Mouse (Mus musculus) forebrain, embryonic 12.5 days (tissue): ENCODE results near the gene Ackr3. TPM values are rescaled to one million over a fixed set of nuclear protein-coding genes. Genes with fewer than 3 reads are reported as not detected.

Experiments used
- ATAC-seq: fragments of 200-750 bp; cut with Nextera tagmentation; 2 replicates; pipeline ENCODE4 v1.8.0; 2017; ENCODE audit warnings: moderate TSS enrichment; ENCODE audit not compliant: low FRiP score
- H3K27ac ChIP-seq: fragments of 300-500 bp; sonication (generic); 2 replicates; pipeline ENCODE4 v1.5.1; 2016; ENCODE audit warnings: mild to moderate bottlenecking
- H3K27me3 ChIP-seq: fragments of 300-500 bp; sonication (generic); 2 replicates; pipeline ENCODE4 v1.6.1; 2016; ENCODE audit warnings: mild to moderate bottlenecking
- H3K36me3 ChIP-seq: fragments of 300-500 bp; sonication (generic); replicated peaks from 2 replicates; pipeline ENCODE4 v1.6.1; 2016; ENCODE audit warnings: mild to moderate bottlenecking
- H3K4me1 ChIP-seq: fragments of 300-500 bp; sonication (generic); 2 replicates; pipeline ENCODE4 v1.6.1; 2016
- H3K4me2 ChIP-seq: fragments of 300-500 bp; sonication (generic); 2 replicates; pipeline ENCODE4 v1.6.1; 2016; ENCODE audit warnings: mild to moderate bottlenecking, moderate library complexity
- H3K4me3 ChIP-seq: fragments of 300-500 bp; sonication (generic); replicated peaks from 2 replicates; pipeline ENCODE4 v1.5.1; 2016; ENCODE audit warnings: mild to moderate bottlenecking
- H3K9ac ChIP-seq: fragments of 300-500 bp; sonication (generic); 2 replicates; pipeline ENCODE4 v1.6.1; 2016; ENCODE audit warnings: mild to moderate bottlenecking
- H3K9me3 ChIP-seq: fragments of 300-500 bp; sonication (generic); 2 replicates; pipeline ENCODE4 v1.6.1; 2016
- whole genome bisulfite sequencing: fragments of 180-500 bp; shearing (Covaris S2); methylation state at CpG from one replicate; pipeline ENCODE4 v1.1.7; 2016; 5-methylcytosine and 5-hydroxymethylcytosine counted together
- polyA plus RNA-seq: library from polyadenylated mRNA; unstranded; fragments of >200 nt; fragmentation: Nextera tagmentation; extraction: Ambion mirVana; gene quantifications from 2 replicates; pipeline ENCODE4 v1.2.1, GENCODE M21; 2016

Ackr3 gene
- polyA plus RNA-seq, 1 experiment from 2014 or later: 25.5 TPM

GRCm38 (mm10) chr1:90206684-90207083 lies 2.9 kb downstream of the Ackr3 start:
- ATAC-seq: no peak
- Histone ChIP-seq H3K4me3 (peak overlapping the region; percentile 49), H3K27me3 (peaks cover 9% of the 10 kb centered on the region), H3K9ac (peak overlapping the region; percentile 62), H3K9me3 (no peaks in the 10 kb centered on the region), H3K4me2 (peak overlapping the region; percentile 65), H3K36me3 (peaks cover 14% of the 10 kb centered on the region), H3K27ac (peak overlapping the region; percentile 90), H3K4me1 (peaks cover 90% of the 10 kb centered on the region)
- WGBS: 45% methylated on average over 3 of the region's 3 CpGs

GRCm38 (mm10) chr1:90207279-90207678 lies 3.5 kb downstream of the Ackr3 start:
- WGBS: 42% methylated on average over 6 of the region's 6 CpGs
- Histone ChIP-seq H3K27ac (peak overlapping the region; percentile 90), H3K9ac (peak overlapping the region; percentile 62), H3K36me3 (peaks cover 14% of the 10 kb centered on the region), H3K4me2 (peak overlapping the region; percentile 65), H3K9me3 (no peaks in the 10 kb centered on the region), H3K4me3 (peak overlapping the region; percentile 49), H3K27me3 (peaks cover 8% of the 10 kb centered on the region), H3K4me1 (peaks cover 88% of the 10 kb centered on the region)
- ATAC-seq: no peak

DNA sequence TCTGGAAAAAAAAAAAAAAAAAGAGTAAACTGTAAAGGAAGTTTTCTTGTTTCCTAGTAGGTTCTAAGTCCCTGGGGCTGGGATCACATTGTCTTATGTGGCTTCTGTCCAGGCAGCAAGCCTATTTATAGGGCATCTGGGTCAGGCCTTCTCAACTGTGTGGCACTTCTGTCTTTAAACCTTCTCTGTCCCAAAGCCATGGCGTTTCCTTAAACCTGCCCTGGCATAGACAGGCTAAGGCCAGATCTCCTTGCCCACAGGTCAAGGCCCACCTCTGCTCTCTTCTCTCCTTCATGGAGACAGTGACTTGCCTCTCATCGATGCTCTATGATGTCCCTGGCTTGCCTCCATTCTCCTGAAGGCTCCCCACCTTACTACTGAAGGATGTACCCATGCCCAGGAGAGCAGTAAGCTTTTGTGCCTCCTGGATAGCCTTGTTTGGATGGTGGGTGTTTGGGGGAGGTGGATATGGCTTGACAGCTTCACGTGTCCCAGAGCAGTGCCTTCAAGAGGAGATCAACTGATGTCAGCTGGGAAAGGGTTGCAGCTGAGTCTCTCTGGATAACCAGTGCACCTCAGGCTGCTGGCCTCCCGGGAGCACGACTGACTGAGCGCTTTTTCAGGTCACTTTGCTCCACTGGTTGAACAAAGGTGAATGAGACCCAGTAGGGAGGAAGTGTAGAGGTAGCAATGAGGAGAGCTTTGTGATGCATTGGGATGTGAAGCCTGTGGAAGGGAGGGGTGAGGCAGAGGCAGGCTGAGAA lies 4.1 kb downstream of the Ackr3 start:
- peak overlapping the region; percentile 65 for H3K4me2 ChIP-seq
- peak overlapping the region; percentile 49 for H3K4me3 ChIP-seq
- WGBS: 59% methylated on average over 6 of the region's 6 CpGs
- no peak for ATAC-seq
- H3K27me3 ChIP-seq: peaks cover 2% of the 10 kb centered on the region
- peak overlapping the region; percentile 41 for H3K9ac ChIP-seq
- no peaks in the 10 kb centered on the region for H3K9me3 ChIP-seq
- H3K4me1 ChIP-seq: peaks cover 84% of the 10 kb centered on the region
- H3K36me3 ChIP-seq: peaks cover 19% of the 10 kb centered on the region
- H3K27ac ChIP-seq: peak overlapping the region; percentile 83

DNA sequence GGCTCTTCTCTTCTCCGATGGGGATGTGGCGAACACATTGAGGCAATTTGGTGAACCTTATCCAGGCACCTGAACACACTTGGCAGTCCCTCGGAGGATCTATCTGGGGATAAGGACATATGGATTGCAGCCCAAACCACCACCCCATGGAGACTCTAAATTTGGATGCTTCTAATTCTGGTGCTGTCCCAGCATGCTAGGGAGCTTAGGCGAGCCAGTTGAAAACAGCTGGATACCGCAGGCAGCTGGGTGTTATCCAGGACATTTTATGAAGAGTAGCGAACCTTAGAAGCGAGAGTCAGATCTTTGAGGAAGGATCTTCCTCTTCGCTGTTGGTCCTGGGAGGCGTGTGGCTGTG lies 4.7 kb downstream of the Ackr3 start:
- no peaks in the 10 kb centered on the region for H3K27me3 ChIP-seq
- peaks cover 24% of the 10 kb centered on the region for H3K36me3 ChIP-seq
- H3K9ac ChIP-seq: peak overlapping the region; percentile 7; the same call in 1 of the 2 replicates
- WGBS: 71% methylated on average over 9 of the region's 9 CpGs
- no peak for ATAC-seq
- H3K4me3 ChIP-seq: peak overlapping the region; percentile 49; the same call in 1 of the 2 replicates
- no peaks in the 10 kb centered on the region for H3K9me3 ChIP-seq
- peak overlapping the region; percentile 83 for H3K27ac ChIP-seq
- H3K4me2 ChIP-seq: peak overlapping the region; percentile 65
- H3K4me1 ChIP-seq: peaks cover 80% of the 10 kb centered on the region

- Histone ChIP-seq H3K27ac (peak overlapping the region; percentile 83), H3K4me2 (peak overlapping the region; percentile 65; the same call in 1 of the 2 replicates), H3K9me3 (no peaks in the 10 kb centered on the region), H3K9ac (no peak overlapping the region), H3K4me3 (no peak overlapping the region; the same call in 1 of the 2 replicates), H3K27me3 (no peaks in the 10 kb centered on the region), H3K36me3 (peaks cover 30% of the 10 kb centered on the region), H3K4me1 (peaks cover 77% of the 10 kb centered on the region)
- WGBS: 45% methylated on average over 5 of the region's 5 CpGs
- ATAC-seq: peak; percentile 47
These were observed 5.3 kb downstream of the Ackr3 start for GRCm38 (mm10) chr1:90209069-90209468.

DNA sequence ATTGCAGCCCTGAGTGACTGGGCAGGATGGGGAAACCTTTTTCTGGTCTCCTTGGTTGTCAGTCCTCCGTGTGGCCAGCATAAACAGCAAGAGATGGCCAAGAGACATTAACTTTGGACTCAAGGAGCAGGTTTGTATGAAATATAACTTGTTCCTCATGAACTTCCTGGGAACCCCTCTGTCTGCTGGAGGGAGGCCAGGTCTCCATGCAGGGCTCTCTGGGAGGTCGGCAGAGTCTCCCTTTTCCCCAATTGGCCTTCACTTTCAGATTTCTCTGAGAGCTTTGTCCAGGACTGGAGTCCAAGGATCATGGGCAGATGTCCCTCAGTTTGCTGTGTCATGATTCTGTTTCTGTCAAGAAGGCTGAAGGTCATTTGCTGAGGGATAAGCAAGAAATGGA lies 6.0 kb downstream of the Ackr3 start:
- H3K4me2 ChIP-seq: peak overlapping the region; percentile 24; the same call in 1 of the 2 replicates

GRCm38 (mm10) chr1:90210346-90210745 lies 6.6 kb downstream of the Ackr3 start:
- peaks cover 41% of the 10 kb centered on the region for H3K36me3 ChIP-seq
- no peak for ATAC-seq

More for the DNA sequence above, 6.0 kb downstream of the Ackr3 start:
- H3K9me3 ChIP-seq: no peaks in the 10 kb centered on the region
- no peak for ATAC-seq
- H3K4me3 ChIP-seq: no peak overlapping the region
- 80% methylated on average over 2 of the region's 2 CpGs for WGBS
- H3K27ac ChIP-seq: peak overlapping the region; percentile 46; the same call in 1 of the 2 replicates
- no peaks in the 10 kb centered on the region for H3K27me3 ChIP-seq
- H3K36me3 ChIP-seq: peaks cover 37% of the 10 kb centered on the region
- H3K4me1 ChIP-seq: peaks cover 72% of the 10 kb centered on the region
- H3K9ac ChIP-seq: no peak overlapping the region

DNA sequence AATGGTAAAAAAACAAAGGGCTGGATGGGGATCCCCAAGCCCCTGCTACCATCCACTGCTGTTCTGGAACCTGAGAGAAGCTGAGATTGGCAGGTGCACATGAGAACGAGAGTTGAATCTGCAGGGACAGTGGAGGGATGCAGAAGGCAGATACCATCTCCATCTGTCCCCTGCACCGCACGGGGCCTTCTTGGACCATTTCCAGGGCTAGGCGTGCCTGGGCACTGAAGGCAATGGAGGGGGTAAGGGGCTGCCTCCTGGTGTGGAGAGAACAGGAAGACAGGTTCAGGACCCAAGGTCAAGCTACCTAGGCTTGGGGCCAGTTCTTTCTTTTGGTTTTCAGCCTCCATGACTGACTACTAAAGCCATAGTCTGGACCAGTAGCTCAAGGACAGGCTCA lies 7.0 kb downstream of the Ackr3 start:
- H3K36me3 ChIP-seq: peaks cover 45% of the 10 kb centered on the region
- WGBS: 79% methylated on average over 4 of the region's 4 CpGs
- no peaks in the 10 kb centered on the region for H3K27me3 ChIP-seq
- H3K4me3 ChIP-seq: no peak overlapping the region; the same call in 1 of the 2 replicates
- H3K9me3 ChIP-seq: no peaks in the 10 kb centered on the region
- peaks cover 66% of the 10 kb centered on the region for H3K4me1 ChIP-seq
- H3K27ac ChIP-seq: no peak overlapping the region
- H3K9ac ChIP-seq: no peak overlapping the region
- no peak for ATAC-seq
- peak overlapping the region; percentile 26 for H3K4me2 ChIP-seq

More at GRCm38 (mm10) chr1:90210346-90210745, 6.6 kb downstream of the Ackr3 start:
- H3K9me3 ChIP-seq: no peaks in the 10 kb centered on the region
- H3K27ac ChIP-seq: no peak overlapping the region
- 92% methylated on average over 6 of the region's 6 CpGs for WGBS
- H3K27me3 ChIP-seq: no peaks in the 10 kb centered on the region
- no peak overlapping the region for H3K9ac ChIP-seq
- no peak overlapping the region for H3K4me3 ChIP-seq
- H3K4me2 ChIP-seq: peak overlapping the region; percentile 26
- peaks cover 70% of the 10 kb centered on the region for H3K4me1 ChIP-seq

DNA sequence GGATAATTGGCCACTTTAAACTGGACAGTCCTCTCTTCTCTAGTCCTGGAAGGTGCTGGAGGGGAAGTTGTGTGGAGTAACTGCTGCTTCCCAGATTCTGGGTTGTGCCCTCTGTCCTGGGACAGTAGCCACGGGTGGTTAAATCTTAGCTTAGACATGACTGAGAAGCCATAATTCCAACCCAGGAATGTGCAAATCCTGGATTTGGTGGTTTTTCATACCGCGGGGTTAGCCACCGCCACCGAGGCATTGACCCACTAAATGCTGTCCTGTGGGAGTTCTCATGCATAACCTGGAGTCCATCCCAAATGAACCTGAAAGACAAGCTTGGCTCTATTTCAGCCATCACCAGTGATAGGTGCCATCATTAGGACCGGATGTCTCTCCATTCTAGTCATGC lies 8.6 kb downstream of the Ackr3 start:
- no peak for ATAC-seq
- 90% methylated on average over 6 of the region's 6 CpGs for WGBS
- peaks cover 58% of the 10 kb centered on the region for H3K36me3 ChIP-seq
- H3K9ac ChIP-seq: no peak overlapping the region
- no peak overlapping the region for H3K27ac ChIP-seq
- no peak overlapping the region for H3K4me2 ChIP-seq
- peaks cover 50% of the 10 kb centered on the region for H3K4me1 ChIP-seq
- no peaks in the 10 kb centered on the region for H3K27me3 ChIP-seq
- H3K4me3 ChIP-seq: no peak overlapping the region
- no peaks in the 10 kb centered on the region for H3K9me3 ChIP-seq

DNA sequence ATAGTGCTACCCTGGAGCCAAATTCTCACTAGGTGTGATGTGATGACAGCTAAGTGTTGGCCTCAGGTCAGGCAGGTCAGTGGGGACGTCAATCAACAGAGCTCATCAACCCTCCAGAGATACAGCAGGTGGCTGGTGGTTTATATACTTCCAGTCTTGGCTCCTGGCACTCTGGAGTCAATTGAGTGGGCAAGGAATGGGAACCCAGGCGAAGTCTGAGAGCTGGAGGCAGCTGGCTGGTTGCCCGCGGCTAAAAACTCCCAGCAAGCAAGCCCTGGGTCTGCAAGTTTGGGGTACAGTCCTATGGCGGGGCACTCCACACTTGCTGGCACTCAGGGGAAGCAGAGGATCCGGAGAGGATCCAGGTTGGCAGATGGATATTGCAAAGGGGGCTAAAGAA lies 9.1 kb downstream of the Ackr3 start:
- Histone ChIP-seq H3K36me3 (peaks cover 58% of the 10 kb centered on the region), H3K27me3 (no peaks in the 10 kb centered on the region), H3K4me3 (no peak overlapping the region), H3K27ac (no peak overlapping the region; the same call in 1 of the 2 replicates), H3K4me2 (no peak overlapping the region), H3K9ac (no peak overlapping the region), H3K4me1 (peaks cover 45% of the 10 kb centered on the region), H3K9me3 (no peaks in the 10 kb centered on the region)
- 95% methylated on average over 6 of the region's 6 CpGs for WGBS
- no peak for ATAC-seq

GRCm38 (mm10) chr1:90214021-90214420 lies 10.2 kb downstream of the Ackr3 start:
- H3K36me3 ChIP-seq: peaks cover 58% of the 10 kb centered on the region
- no peak overlapping the region for H3K9ac ChIP-seq
- no peak for ATAC-seq
- no peaks in the 10 kb centered on the region for H3K9me3 ChIP-seq
- H3K27ac ChIP-seq: no peak overlapping the region
- no peak overlapping the region for H3K4me2 ChIP-seq
- H3K27me3 ChIP-seq: no peaks in the 10 kb centered on the region
- 97% methylated on average over 12 of the region's 12 CpGs for WGBS
- H3K4me3 ChIP-seq: no peak overlapping the region
- H3K4me1 ChIP-seq: peaks cover 34% of the 10 kb centered on the region

GRCm38 (mm10) chr1:90214926-90215325 lies 11.1 kb downstream of the Ackr3 start:
- Histone ChIP-seq H3K4me2 (no peak overlapping the region), H3K9ac (no peak overlapping the region), H3K27me3 (no peaks in the 10 kb centered on the region), H3K4me1 (peaks cover 31% of the 10 kb centered on the region), H3K27ac (no peak overlapping the region), H3K9me3 (no peaks in the 10 kb centered on the region), H3K36me3 (peaks cover 54% of the 10 kb centered on the region), H3K4me3 (no peak overlapping the region)
- WGBS: 95% methylated on average over 6 of the region's 6 CpGs
- no peak for ATAC-seq

- H3K27me3 ChIP-seq: no peaks in the 10 kb centered on the region
- ATAC-seq: no peak
- H3K4me1 ChIP-seq: peaks cover 31% of the 10 kb centered on the region
- WGBS: 84% methylated on average over 2 of the region's 2 CpGs
- peaks cover 44% of the 10 kb centered on the region for H3K36me3 ChIP-seq
- no peak overlapping the region for H3K4me2 ChIP-seq
- H3K27ac ChIP-seq: no peak overlapping the region
- H3K9me3 ChIP-seq: no peaks in the 10 kb centered on the region
- no peak overlapping the region for H3K9ac ChIP-seq
- H3K4me3 ChIP-seq: no peak overlapping the region
These were observed 12.1 kb downstream of the Ackr3 start for GRCm38 (mm10) chr1:90215881-90216280.
